Mouse (Mus musculus): ENCODE results near the gene Arl15. TPM values are rescaled to one million over a fixed set of nuclear protein-coding genes. Genes with fewer than 3 reads are reported as not detected.

The Arl15 gene
- polyA plus RNA-seq, 1 experiment from 2014 or later: 8.7 TPM

- DNase-seq (ENCODE audit: low spot score): no peak
- no peak overlapping the region for H3K4me3 ChIP-seq (ENCODE audit: low read depth, low read length)
- 47% methylated on average over 7 of the region's 7 CpGs for WGBS
- no peaks in the 10 kb centered on the region for H3K27me3 ChIP-seq (replicated peaks; ENCODE audit: control insufficient read depth, insufficient read depth, low read length)
- H3K4me1 ChIP-seq (replicated peaks; ENCODE audit: control insufficient read depth, insufficient read depth, low read length): no peaks in the 10 kb centered on the region
- no peaks in the 10 kb centered on the region for H3K36me3 ChIP-seq (ENCODE audit: control insufficient read depth, insufficient read depth, low read length)
- no peak overlapping the region for H3K9ac ChIP-seq (ENCODE audit: low read depth, low read length)
- H3K27ac ChIP-seq (ENCODE audit: low read depth, low read length): no peak overlapping the region
- no peak for ATAC-seq (replicated peaks; ENCODE audit: low FRiP score)
- H3K4me2 ChIP-seq: no peak overlapping the region
- no peaks in the 10 kb centered on the region for H3K9me3 ChIP-seq (ENCODE audit: control insufficient read depth, low read length)
These were observed 371.3 kb downstream of the Arl15 start for GRCm38 (mm10) chr13:114165616-114166015.

- 55% methylated on average over 12 of the region's 12 CpGs for WGBS
- ATAC-seq (replicated peaks; ENCODE audit: low FRiP score): no peak
- DNase-seq (ENCODE audit: low spot score): no peak
- Histone ChIP-seq H3K27ac (ENCODE audit: low read depth, low read length) (no peak overlapping the region), H3K27me3 (replicated peaks; ENCODE audit: control insufficient read depth, insufficient read depth, low read length) (no peaks in the 10 kb centered on the region), H3K9ac (ENCODE audit: low read depth, low read length) (no peak overlapping the region), H3K4me2 (no peak overlapping the region), H3K4me3 (ENCODE audit: low read depth, low read length) (no peak overlapping the region), H3K36me3 (ENCODE audit: control insufficient read depth, insufficient read depth, low read length) (no peaks in the 10 kb centered on the region), H3K4me1 (replicated peaks; ENCODE audit: control insufficient read depth, insufficient read depth, low read length) (no peaks in the 10 kb centered on the region), H3K9me3 (ENCODE audit: control insufficient read depth, low read length) (no peaks in the 10 kb centered on the region)
These were observed 372.3 kb downstream of the Arl15 start for GRCm38 (mm10) chr13:114166439-114167183.

- no peaks in the 10 kb centered on the region for H3K36me3 ChIP-seq (ENCODE audit: control insufficient read depth, insufficient read depth, low read length)
- H3K27me3 ChIP-seq (replicated peaks; ENCODE audit: control insufficient read depth, insufficient read depth, low read length): no peaks in the 10 kb centered on the region
- no peak overlapping the region for H3K27ac ChIP-seq (ENCODE audit: low read depth, low read length)
- H3K9me3 ChIP-seq (ENCODE audit: control insufficient read depth, low read length): no peaks in the 10 kb centered on the region
- ATAC-seq (replicated peaks; ENCODE audit: low FRiP score): no peak
- 74% methylated on average over 5 of the region's 5 CpGs for WGBS
- no peak overlapping the region for H3K9ac ChIP-seq (ENCODE audit: low read depth, low read length)
- no peak overlapping the region for H3K4me2 ChIP-seq
- no peak overlapping the region for H3K4me3 ChIP-seq (ENCODE audit: low read depth, low read length)
- H3K4me1 ChIP-seq (replicated peaks; ENCODE audit: control insufficient read depth, insufficient read depth, low read length): no peaks in the 10 kb centered on the region
- no peak for DNase-seq (ENCODE audit: low spot score)
These were observed 375.8 kb downstream of the Arl15 start for GRCm38 (mm10) chr13:114170061-114170460.

- WGBS: 79% methylated on average over 5 of the region's 5 CpGs
- H3K9me3 ChIP-seq (ENCODE audit: control insufficient read depth, low read length): no peaks in the 10 kb centered on the region
- H3K4me2 ChIP-seq: no peak overlapping the region
- no peak overlapping the region for H3K27ac ChIP-seq (ENCODE audit: low read depth, low read length)
- H3K9ac ChIP-seq (ENCODE audit: low read depth, low read length): no peak overlapping the region
- no peaks in the 10 kb centered on the region for H3K27me3 ChIP-seq (replicated peaks; ENCODE audit: control insufficient read depth, insufficient read depth, low read length)
- H3K4me3 ChIP-seq (ENCODE audit: low read depth, low read length): no peak overlapping the region
- no peaks in the 10 kb centered on the region for H3K4me1 ChIP-seq (replicated peaks; ENCODE audit: control insufficient read depth, insufficient read depth, low read length)
- no peaks in the 10 kb centered on the region for H3K36me3 ChIP-seq (ENCODE audit: control insufficient read depth, insufficient read depth, low read length)
- no peak for DNase-seq (ENCODE audit: low spot score)
- ATAC-seq (replicated peaks; ENCODE audit: low FRiP score): no peak
These were observed 377.2 kb downstream of the Arl15 start for GRCm38 (mm10) chr13:114171465-114171864.

GRCm38 (mm10) chr13:114188107-114188506 lies 393.8 kb downstream of the Arl15 start:
- Histone ChIP-seq H3K4me1 (replicated peaks; ENCODE audit: control insufficient read depth, insufficient read depth, low read length) (no peaks in the 10 kb centered on the region), H3K4me2 (no peak overlapping the region), H3K27ac (ENCODE audit: low read depth, low read length) (no peak overlapping the region), H3K36me3 (ENCODE audit: control insufficient read depth, insufficient read depth, low read length) (no peaks in the 10 kb centered on the region), H3K4me3 (ENCODE audit: low read depth, low read length) (no peak overlapping the region), H3K27me3 (replicated peaks; ENCODE audit: control insufficient read depth, insufficient read depth, low read length) (no peaks in the 10 kb centered on the region), H3K9me3 (ENCODE audit: control insufficient read depth, low read length) (no peaks in the 10 kb centered on the region), H3K9ac (ENCODE audit: low read depth, low read length) (no peak overlapping the region)
- WGBS: 86% methylated on average over 7 of the region's 7 CpGs
- DNase-seq (ENCODE audit: low spot score) (no peak), ATAC-seq (replicated peaks; ENCODE audit: low FRiP score) (no peak)

GRCm38 (mm10) chr13:114188801-114189200 lies 394.5 kb downstream of the Arl15 start:
- H3K4me3 ChIP-seq (ENCODE audit: low read depth, low read length): no peak overlapping the region
- no peak overlapping the region for H3K27ac ChIP-seq (ENCODE audit: low read depth, low read length)
- H3K9me3 ChIP-seq (ENCODE audit: control insufficient read depth, low read length): no peaks in the 10 kb centered on the region
- no peaks in the 10 kb centered on the region for H3K36me3 ChIP-seq (ENCODE audit: control insufficient read depth, insufficient read depth, low read length)
- no peaks in the 10 kb centered on the region for H3K27me3 ChIP-seq (replicated peaks; ENCODE audit: control insufficient read depth, insufficient read depth, low read length)
- 76% methylated on average over 7 of the region's 7 CpGs for WGBS
- H3K4me1 ChIP-seq (replicated peaks; ENCODE audit: control insufficient read depth, insufficient read depth, low read length): no peaks in the 10 kb centered on the region
- no peak overlapping the region for H3K9ac ChIP-seq (ENCODE audit: low read depth, low read length)
- DNase-seq (ENCODE audit: low spot score): no peak
- ATAC-seq (replicated peaks; ENCODE audit: low FRiP score): no peak
- no peak overlapping the region for H3K4me2 ChIP-seq

GRCm38 (mm10) chr13:114189441-114189840 lies 395.1 kb downstream of the Arl15 start:
- no peak overlapping the region for H3K4me3 ChIP-seq (ENCODE audit: low read depth, low read length)
- no peaks in the 10 kb centered on the region for H3K36me3 ChIP-seq (ENCODE audit: control insufficient read depth, insufficient read depth, low read length)
- no peak overlapping the region for H3K4me2 ChIP-seq
- no peak overlapping the region for H3K27ac ChIP-seq (ENCODE audit: low read depth, low read length)
- DNase-seq (ENCODE audit: low spot score): no peak
- H3K27me3 ChIP-seq (replicated peaks; ENCODE audit: control insufficient read depth, insufficient read depth, low read length): no peaks in the 10 kb centered on the region
- no peak overlapping the region for H3K9ac ChIP-seq (ENCODE audit: low read depth, low read length)
- H3K4me1 ChIP-seq (replicated peaks; ENCODE audit: control insufficient read depth, insufficient read depth, low read length): no peaks in the 10 kb centered on the region
- no peaks in the 10 kb centered on the region for H3K9me3 ChIP-seq (ENCODE audit: control insufficient read depth, low read length)
- 81% methylated on average over 6 of the region's 6 CpGs for WGBS
- ATAC-seq (replicated peaks; ENCODE audit: low FRiP score): no peak

- no peak for ATAC-seq (replicated peaks; ENCODE audit: low FRiP score)
- H3K4me2 ChIP-seq: no peak overlapping the region
These were observed 396.6 kb downstream of the Arl15 start for GRCm38 (mm10) chr13:114190898-114191297.

GRCm38 (mm10) chr13:114198252-114198799 lies 404.0 kb downstream of the Arl15 start:
- no peak for DNase-seq (ENCODE audit: low spot score)
- WGBS: 87% methylated on average over 10 of the region's 10 CpGs
- H3K27ac ChIP-seq (ENCODE audit: low read depth, low read length): no peak overlapping the region
- H3K27me3 ChIP-seq (replicated peaks; ENCODE audit: control insufficient read depth, insufficient read depth, low read length): no peaks in the 10 kb centered on the region
- H3K4me2 ChIP-seq: no peak overlapping the region
- ATAC-seq (replicated peaks; ENCODE audit: low FRiP score): no peak
- H3K4me1 ChIP-seq (replicated peaks; ENCODE audit: control insufficient read depth, insufficient read depth, low read length): no peaks in the 10 kb centered on the region
- H3K9ac ChIP-seq (ENCODE audit: low read depth, low read length): no peak overlapping the region
- H3K4me3 ChIP-seq (ENCODE audit: low read depth, low read length): no peak overlapping the region
- no peaks in the 10 kb centered on the region for H3K9me3 ChIP-seq (ENCODE audit: control insufficient read depth, low read length)
- no peaks in the 10 kb centered on the region for H3K36me3 ChIP-seq (ENCODE audit: control insufficient read depth, insufficient read depth, low read length)

More at GRCm38 (mm10) chr13:114190898-114191297, 396.6 kb downstream of the Arl15 start:
- 84% methylated on average over 10 of the region's 10 CpGs for WGBS
- Histone ChIP-seq H3K4me1 (replicated peaks; ENCODE audit: control insufficient read depth, insufficient read depth, low read length) (no peaks in the 10 kb centered on the region), H3K9ac (ENCODE audit: low read depth, low read length) (no peak overlapping the region), H3K36me3 (ENCODE audit: control insufficient read depth, insufficient read depth, low read length) (no peaks in the 10 kb centered on the region), H3K9me3 (ENCODE audit: control insufficient read depth, low read length) (no peaks in the 10 kb centered on the region), H3K27me3 (replicated peaks; ENCODE audit: control insufficient read depth, insufficient read depth, low read length) (no peaks in the 10 kb centered on the region), H3K4me3 (ENCODE audit: low read depth, low read length) (no peak overlapping the region), H3K27ac (ENCODE audit: low read depth, low read length) (no peak overlapping the region)
- no peak for DNase-seq (ENCODE audit: low spot score)

Measured in liver, embryonic 11.5 days (tissue).